Mouse (Mus musculus): Measurements from ENCODE around the gene Hgd.

DNA sequence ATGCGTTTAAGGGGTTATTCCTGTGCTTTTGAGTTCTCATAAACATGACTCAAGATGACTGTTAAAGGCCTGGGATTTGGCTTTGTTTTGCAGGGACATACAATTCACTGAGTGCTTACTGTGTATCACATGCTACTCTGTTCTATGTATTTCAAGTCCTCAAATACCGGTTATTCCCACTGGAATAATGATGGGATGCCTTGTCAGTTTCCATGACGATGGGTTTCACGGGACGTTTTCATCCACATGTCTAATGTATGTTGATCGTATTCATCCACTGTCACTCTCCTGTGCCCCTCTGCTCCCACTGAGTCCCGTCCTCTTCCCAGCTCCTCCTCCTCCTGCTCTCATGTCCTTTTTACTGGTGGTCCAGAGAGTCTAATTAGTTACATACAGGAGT is 76.8 kb downstream of the Hgd start:
- TF ChIP-seq TAL1 (IDR thresholded peaks at IDR 0.05; ENCODE audit: low read length) (no peak), GATA1 (IDR thresholded peaks at IDR 0.05; ENCODE audit: low read length) (no peak)
